Comparison of ENCODE assay signal across 24 mouse cellular contexts in the genomic region with DNA sequence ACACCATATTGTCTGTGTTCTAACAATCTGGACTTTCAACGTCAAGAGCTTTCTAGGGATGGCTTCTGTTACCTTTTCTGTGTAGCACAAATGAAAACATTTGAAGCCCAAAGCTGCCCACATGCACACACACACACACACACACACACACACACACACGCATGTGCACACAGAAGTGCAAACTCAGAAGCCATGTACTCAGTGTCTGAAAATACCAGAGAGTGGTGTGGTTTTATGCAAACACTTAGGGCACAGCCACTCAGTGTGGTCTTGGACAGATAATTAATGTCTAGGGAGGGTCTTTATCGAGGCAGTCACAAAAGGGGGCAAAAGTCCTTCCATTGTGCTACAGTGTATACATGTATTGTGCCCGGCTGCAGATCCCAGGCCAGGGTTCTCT.
"Had no signal": no experiment of that assay in that cellular context is flagged by ENCODE, and none has a peak within 500 bp of the region (broad histone marks: within the 10 kb centered on the region; RNA-seq: fewer than 3 reads in every experiment).

No protein-coding gene starts in this region.

- H3K9me3 ChIP-seq: limb, embryonic 10.5 days; limb, embryonic 12.5 days; limb, embryonic 13.5 days; limb, embryonic 15.5 days; liver, embryonic 13.5 days; liver, embryonic 15.5 days; lung, embryonic 15.5 days; megakaryocyte, embryonic 14.5 days; midbrain, embryonic 10.5 days; midbrain, embryonic 12.5 days; midbrain, embryonic 13.5 days; midbrain, embryonic 15.5 days; neural tube, embryonic 12.5 days had no signal

- H3K27ac ChIP-seq: left cerebral cortex, adult 2 months; limb, embryonic 10.5 days; limb, embryonic 12.5 days; limb, embryonic 13.5 days; limb, embryonic 15.5 days; liver, embryonic 13.5 days; liver, embryonic 14.5 days; liver, embryonic 15.5 days; lung, embryonic 15.5 days; macrophage; midbrain, embryonic 10.5 days; midbrain, embryonic 12.5 days; midbrain, embryonic 13.5 days; midbrain, embryonic 15.5 days; neural tube, embryonic 12.5 days had no signal

- H3K4me1 ChIP-seq: liver, embryonic 13.5 days; liver, embryonic 15.5 days; midbrain, embryonic 12.5 days; midbrain, embryonic 13.5 days; midbrain, embryonic 15.5 days had no signal

- H3K27me3 ChIP-seq: limb, embryonic 12.5 days; limb, embryonic 13.5 days; limb, embryonic 15.5 days; liver, embryonic 13.5 days; liver, embryonic 15.5 days; lung, embryonic 15.5 days; megakaryocyte, embryonic 14.5 days; midbrain, embryonic 13.5 days; midbrain, embryonic 15.5 days; neural tube, embryonic 12.5 days had no signal

- DNase-seq: left cerebral cortex, postnatal 4 days; liver; liver, embryonic 13.5 days; liver, postnatal 0 days; lung, embryonic 14.5 days; midbrain, embryonic 14.5 days had no signal

- H3K4me2 ChIP-seq: limb, embryonic 12.5 days; limb, embryonic 13.5 days; limb, embryonic 15.5 days; liver, embryonic 13.5 days; liver, embryonic 15.5 days; lung, embryonic 14.5 days; midbrain, embryonic 11.5 days; midbrain, embryonic 12.5 days; midbrain, embryonic 13.5 days; midbrain, embryonic 15.5 days; neural tube, embryonic 12.5 days had no signal

- H3K4me3 ChIP-seq: left cerebral cortex, adult 2 months; limb, embryonic 10.5 days; limb, embryonic 12.5 days; limb, embryonic 13.5 days; limb, embryonic 15.5 days; liver, embryonic 13.5 days; liver, embryonic 15.5 days; lung, embryonic 15.5 days; megakaryocyte, embryonic 14.5 days; midbrain, embryonic 10.5 days; midbrain, embryonic 12.5 days; midbrain, embryonic 13.5 days; midbrain, embryonic 15.5 days; myocyte; neural tube, embryonic 12.5 days had no signal

- H3K36me3 ChIP-seq: limb, embryonic 10.5 days; limb, embryonic 12.5 days; limb, embryonic 13.5 days; limb, embryonic 15.5 days; liver, embryonic 13.5 days; liver, embryonic 15.5 days; lung, embryonic 15.5 days; midbrain, embryonic 10.5 days; midbrain, embryonic 12.5 days; midbrain, embryonic 13.5 days; midbrain, embryonic 15.5 days; neural tube, embryonic 12.5 days had no signal

- H3K9ac ChIP-seq: limb, embryonic 12.5 days; limb, embryonic 13.5 days; limb, embryonic 15.5 days; liver, embryonic 13.5 days; liver, embryonic 14.5 days; liver, embryonic 15.5 days; liver, postnatal 0 days; lung, embryonic 14.5 days; lung, embryonic 15.5 days; midbrain, embryonic 12.5 days; midbrain, embryonic 13.5 days; midbrain, embryonic 15.5 days; neural tube, embryonic 12.5 days had no signal

- ATAC-seq: liver, postnatal 0 days; midbrain, embryonic 13.5 days; midbrain, embryonic 15.5 days; midbrain, embryonic 16.5 days had no signal
